Mouse (Mus musculus) stomach, postnatal 0 days (tissue): ENCODE measurements at regions not wholly inside any gene's neighbourhood (a gene's known extent, or its start where the extent isn't known, plus 50 kb on each side); places are given as distances from the start of the nearest gene placed in this dataset.

Experiments used
- ATAC-seq: fragments of 200-750 bp; cut with Nextera tagmentation; 2 replicates; pipeline ENCODE4 v1.8.0; 2017; ENCODE audit not compliant: low FRiP score, low TSS enrichment
- DNase-seq: peaks from one replicate; pipeline ENCODE4 v3.0.0-alpha.2; 2016; ENCODE audit warnings: low spot score
- H3K27ac ChIP-seq: fragments of 300-500 bp; sonication (generic); replicated peaks from 2 replicates; pipeline ENCODE4 v1.5.1; 2014; ENCODE audit warnings: mild to moderate bottlenecking, control low read depth
- H3K27me3 ChIP-seq: fragments of 300-500 bp; sonication (generic); 2 replicates; pipeline ENCODE4 v1.6.1; 2014; ENCODE audit warnings: low read length; ENCODE audit not compliant: control insufficient read depth, insufficient read depth
- H3K36me3 ChIP-seq: fragments of 300-500 bp; sonication (generic); 2 replicates; pipeline ENCODE4 v1.6.1; 2014; ENCODE audit warnings: low read length, mixed read lengths; ENCODE audit not compliant: control insufficient read depth, insufficient read depth
- H3K4me1 ChIP-seq: fragments of 300-500 bp; sonication (generic); replicated peaks from 2 replicates; pipeline ENCODE4 v1.6.1; 2014; ENCODE audit warnings: antibody characterized with exemption; ENCODE audit not compliant: control insufficient read depth, insufficient read depth
- H3K4me2 ChIP-seq: fragments of 300-500 bp; sonication (generic); replicated peaks from 2 replicates; pipeline ENCODE4 v1.6.1; 2014; ENCODE audit warnings: low read depth, mild to moderate bottlenecking, control low read depth, moderate library complexity
- H3K4me3 ChIP-seq: fragments of 300-500 bp; sonication (generic); 2 replicates; pipeline ENCODE4 v1.5.1; 2014; ENCODE audit warnings: low read depth, low read length, control low read depth
- H3K9ac ChIP-seq: fragments of 300-500 bp; sonication (generic); 2 replicates; pipeline ENCODE4 v1.6.1; 2014; ENCODE audit warnings: mild to moderate bottlenecking, low read length, control low read depth, mixed read lengths
- H3K9me3 ChIP-seq: fragments of 300-500 bp; sonication (generic); 2 replicates; pipeline ENCODE4 v1.6.1; 2016; ENCODE audit warnings: low read length; ENCODE audit not compliant: control insufficient read depth
- CTCF ChIP-seq: IDR thresholded peaks from 2 replicates; pipeline ENCODE4 v1.5.1; 2016; ENCODE audit warnings: antibody characterized with exemption, low read depth, mild to moderate bottlenecking, moderate library complexity
- EP300 ChIP-seq: optimal IDR thresholded peaks from 2 replicates; pipeline ENCODE3; 2016; ENCODE audit warnings: antibody characterized with exemption
- WGBS: fragments of 180-500 bp; shearing (Covaris S2); extraction: QIAGEN DNeasy Blood & Tissue Kit; methylation state at CpG from one replicate; pipeline ENCODE4 v1.1.7; 2014; 5-methylcytosine and 5-hydroxymethylcytosine counted together

- H3K36me3 ChIP-seq = no peaks in the 10 kb centered on the region
- TF ChIP-seq CTCF = no peak
- no peak for TF ChIP-seq EP300
- 60% methylated on average over 10 of the region's 10 CpGs for WGBS
- H3K4me3 ChIP-seq = no peak overlapping the region
- no peaks in the 10 kb centered on the region for H3K27me3 ChIP-seq
- no peak overlapping the region; the same call in 1 of the 2 replicates for H3K4me2 ChIP-seq
- no peak overlapping the region for H3K27ac ChIP-seq
- no peak overlapping the region for H3K9ac ChIP-seq
- H3K4me1 ChIP-seq = no peaks in the 10 kb centered on the region
- H3K9me3 ChIP-seq = no peaks in the 10 kb centered on the region
- ATAC-seq = peak; percentile 66
- no peak for DNase-seq
These were observed 86.8 kb upstream of the Gm47985 start for GRCm38 (mm10) chr1:151095344-151096050.

- no peak overlapping the region for H3K4me3 ChIP-seq
- TF ChIP-seq CTCF (no peak), EP300 (no peak)
- peak; percentile 74 for ATAC-seq
These were observed 86.3 kb upstream of the Gm47985 start for GRCm38 (mm10) chr1:151096079-151096478.

GRCm38 (mm10) chr1:151097506-151097905 lies 84.8 kb upstream of the Gm47985 start:
- H3K4me1 ChIP-seq = no peaks in the 10 kb centered on the region
- no peak overlapping the region for H3K9ac ChIP-seq
- no peak overlapping the region for H3K4me2 ChIP-seq
- 88% methylated on average over 1 of the region's 1 CpGs for WGBS
- DNase-seq (no peak), ATAC-seq (no peak)
- H3K9me3 ChIP-seq = no peaks in the 10 kb centered on the region
- no peak for TF ChIP-seq EP300
- no peak for TF ChIP-seq CTCF
- no peaks in the 10 kb centered on the region for H3K36me3 ChIP-seq
- no peak overlapping the region for H3K27ac ChIP-seq
- H3K4me3 ChIP-seq = no peak overlapping the region
- no peaks in the 10 kb centered on the region for H3K27me3 ChIP-seq

More at GRCm38 (mm10) chr1:151096079-151096478, 86.3 kb upstream of the Gm47985 start:
- no peaks in the 10 kb centered on the region for H3K9me3 ChIP-seq
- peak; percentile 28 for DNase-seq
- H3K4me1 ChIP-seq = no peaks in the 10 kb centered on the region
- no peak overlapping the region for H3K4me2 ChIP-seq
- no peak overlapping the region for H3K27ac ChIP-seq
- 6% methylated on average over 9 of the region's 9 CpGs for WGBS
- no peaks in the 10 kb centered on the region for H3K36me3 ChIP-seq
- no peak overlapping the region for H3K9ac ChIP-seq
- no peaks in the 10 kb centered on the region for H3K27me3 ChIP-seq

GRCm38 (mm10) chr1:151098763-151099162 lies 83.6 kb upstream of the Gm47985 start:
- Histone ChIP-seq H3K9ac (no peak overlapping the region), H3K27ac (no peak overlapping the region), H3K4me1 (no peaks in the 10 kb centered on the region), H3K36me3 (no peaks in the 10 kb centered on the region), H3K27me3 (no peaks in the 10 kb centered on the region), H3K4me3 (no peak overlapping the region), H3K9me3 (no peaks in the 10 kb centered on the region), H3K4me2 (no peak overlapping the region)
- WGBS = 50% methylated on average over 1 of the region's 1 CpGs
- ATAC-seq (no peak), DNase-seq (no peak)
- TF ChIP-seq EP300 (no peak), CTCF (no peak)

GRCm38 (mm10) chr1:151100565-151101483 lies 81.5 kb upstream of the Gm47985 start:
- Histone ChIP-seq H3K4me3 (no peak overlapping the region), H3K9ac (no peak overlapping the region), H3K9me3 (no peaks in the 10 kb centered on the region), H3K27ac (no peak overlapping the region), H3K4me1 (no peaks in the 10 kb centered on the region), H3K27me3 (no peaks in the 10 kb centered on the region), H3K4me2 (no peak overlapping the region), H3K36me3 (no peaks in the 10 kb centered on the region)
- ATAC-seq (no peak), DNase-seq (no peak)
- 57% methylated on average over 12 of the region's 12 CpGs for WGBS
- no peak for TF ChIP-seq CTCF
- no peak for TF ChIP-seq EP300

- Histone ChIP-seq H3K4me2 (no peak overlapping the region), H3K9ac (no peak overlapping the region), H3K4me1 (no peaks in the 10 kb centered on the region), H3K4me3 (no peak overlapping the region), H3K9me3 (no peaks in the 10 kb centered on the region), H3K27me3 (no peaks in the 10 kb centered on the region), H3K36me3 (no peaks in the 10 kb centered on the region), H3K27ac (no peak overlapping the region)
- 82% methylated on average over 1 of the region's 1 CpGs for WGBS
- no peak for TF ChIP-seq EP300
- TF ChIP-seq CTCF = no peak
- ATAC-seq = no peak
- DNase-seq = no peak
These were observed 80.8 kb upstream of the Gm47985 start for GRCm38 (mm10) chr1:151101516-151101915.
